Mouse (Mus musculus): ENCODE measurements at regions not wholly inside any gene's neighbourhood (a gene's known extent, or its start where the extent isn't known, plus 50 kb on each side); places are given as distances from the start of the nearest gene placed in this dataset.
A peak's percentile ranks its signal among the peaks of the same experiment; 100 is the strongest.

- intact Hi-C loops (cut with DNase I; ENCODE audit: low total_unique reads) = no loop called here
Measured at GRCm38 (mm10) chr7:117887288-117887687, 228.7 kb downstream of the Rps15a start.

DNA sequence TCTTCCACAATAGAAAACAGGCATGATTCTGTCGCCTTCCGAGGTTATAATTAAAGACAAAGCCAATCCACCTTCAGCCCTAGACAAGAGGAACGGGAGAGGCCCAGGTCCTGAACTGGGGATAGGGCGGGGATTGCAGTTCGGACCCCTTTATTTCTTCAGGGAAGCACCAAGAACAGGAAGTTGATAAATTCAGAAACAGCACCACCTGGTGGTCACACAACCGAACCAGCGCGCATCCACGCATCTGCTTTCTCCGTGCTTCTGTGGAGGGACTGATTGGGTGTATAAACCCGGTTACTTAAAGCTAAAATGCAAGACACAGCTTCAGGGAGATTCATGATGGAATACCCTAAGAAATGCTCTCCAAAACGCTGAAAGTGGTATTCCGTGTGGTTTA is 233.2 kb downstream of the Rps15a start:
- DNase-seq = peak; percentile 61
- intact Hi-C loops (cut with DNase I; ENCODE audit: low total_unique reads) = no loop called here

More at GRCm38 (mm10) chr7:117887288-117887687, 228.7 kb downstream of the Rps15a start:
- DNase-seq = no peak

DNA sequence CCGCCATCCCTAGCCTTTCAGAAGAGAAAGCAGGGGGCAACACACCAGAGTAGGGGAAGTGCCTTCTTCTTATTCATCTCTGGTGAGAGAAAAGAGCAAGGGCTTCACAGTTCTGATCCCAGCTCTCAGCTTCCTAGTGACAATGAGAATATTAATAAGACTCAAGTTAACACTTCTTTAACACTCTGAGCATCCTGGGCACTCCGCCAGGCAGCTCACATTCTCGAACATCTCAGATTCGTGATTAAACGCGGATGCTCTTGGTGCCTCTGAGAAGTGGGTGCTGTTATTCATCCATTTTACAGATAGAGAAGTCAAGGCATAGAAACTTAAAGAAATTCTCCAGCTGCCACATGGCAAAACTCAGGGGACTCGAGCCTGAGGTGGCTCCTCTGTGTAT is 237.1 kb downstream of the Rps15a start:
- no peak for DNase-seq
- intact Hi-C loops (cut with DNase I; ENCODE audit: low total_unique reads) = no loop called here

DNA sequence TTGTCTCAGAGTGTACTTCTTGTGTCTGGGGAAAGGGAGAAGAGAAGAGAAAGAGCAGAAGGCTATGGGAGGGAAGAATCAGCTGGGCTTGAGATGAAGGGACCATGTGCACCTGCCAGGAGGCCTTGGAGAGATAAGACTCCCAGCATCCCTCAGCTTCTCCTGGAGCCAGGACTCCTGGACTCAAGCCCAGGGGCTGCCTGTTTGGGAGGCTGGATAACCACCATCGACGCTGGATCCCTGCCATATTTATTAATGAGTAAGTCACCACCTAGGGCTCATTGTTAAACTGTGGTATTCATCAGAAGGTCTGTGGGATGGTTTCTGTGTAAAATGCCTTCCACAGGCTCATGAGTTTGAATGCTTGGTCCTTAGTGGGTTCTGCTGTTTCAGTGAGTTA is 240.7 kb downstream of the Rps15a start:
- no peak for DNase-seq
- intact Hi-C loops (cut with DNase I; ENCODE audit: low total_unique reads) = no loop called here

GRCm38 (mm10) chr7:117859419-117859818 is 256.6 kb downstream of the Rps15a start:
- no peak for DNase-seq

GRCm38 (mm10) chr7:117855955-117856354 is 260.0 kb downstream of the Rps15a start:
- DNase-seq = no peak
- intact Hi-C loops (cut with DNase I; ENCODE audit: low total_unique reads) = no loop called here

More at GRCm38 (mm10) chr7:117859419-117859818, 256.6 kb downstream of the Rps15a start:
- intact Hi-C loops (cut with DNase I; ENCODE audit: low total_unique reads) = no loop called here

DNA sequence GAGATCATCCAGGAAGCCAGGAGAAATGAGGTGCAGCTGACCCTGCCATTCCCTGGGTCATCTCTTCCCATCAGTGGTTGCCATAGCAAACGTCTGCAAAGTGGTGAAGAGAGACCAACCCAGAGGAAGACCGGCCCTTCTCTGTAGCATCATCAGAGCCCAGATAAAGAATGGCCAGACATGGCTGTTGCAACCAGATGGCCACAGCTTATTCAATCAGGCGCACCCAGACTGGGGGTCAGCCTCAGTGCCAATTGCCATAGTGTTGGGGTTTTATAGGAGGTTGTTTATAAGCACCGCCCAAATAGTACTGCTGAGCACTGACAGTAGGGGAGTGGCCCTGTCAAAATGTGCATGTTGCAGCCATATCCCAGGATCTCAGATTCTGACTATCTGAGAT is 262.3 kb downstream of the Rps15a start:
- no peak for DNase-seq
- intact Hi-C loops (cut with DNase I; ENCODE audit: low total_unique reads) = no loop called here

- DNase-seq = no peak
- intact Hi-C loops (cut with DNase I; ENCODE audit: low total_unique reads) = no loop called here
Measured at GRCm38 (mm10) chr7:117852866-117853265, 263.1 kb downstream of the Rps15a start.

- intact Hi-C loops (cut with DNase I; ENCODE audit: low total_unique reads) = no loop called here
- no peak for DNase-seq
Measured at GRCm38 (mm10) chr7:117850822-117851221, 265.2 kb downstream of the Rps15a start.

- intact Hi-C loops (cut with DNase I; ENCODE audit: low total_unique reads) = no loop called here
Measured at GRCm38 (mm10) chr7:117846041-117846440, 269.9 kb downstream of the Rps15a start.

GRCm38 (mm10) chr7:117842780-117843179 is 273.2 kb downstream of the Rps15a start:
- DNase-seq = no peak
- intact Hi-C loops (cut with DNase I; ENCODE audit: low total_unique reads) = no loop called here

More at GRCm38 (mm10) chr7:117846041-117846440, 269.9 kb downstream of the Rps15a start:
- no peak for DNase-seq

- intact Hi-C loops (cut with DNase I; ENCODE audit: low total_unique reads) = no loop called here
Measured at GRCm38 (mm10) chr7:117795035-117795434, 321.0 kb downstream of the Rps15a start.

DNA sequence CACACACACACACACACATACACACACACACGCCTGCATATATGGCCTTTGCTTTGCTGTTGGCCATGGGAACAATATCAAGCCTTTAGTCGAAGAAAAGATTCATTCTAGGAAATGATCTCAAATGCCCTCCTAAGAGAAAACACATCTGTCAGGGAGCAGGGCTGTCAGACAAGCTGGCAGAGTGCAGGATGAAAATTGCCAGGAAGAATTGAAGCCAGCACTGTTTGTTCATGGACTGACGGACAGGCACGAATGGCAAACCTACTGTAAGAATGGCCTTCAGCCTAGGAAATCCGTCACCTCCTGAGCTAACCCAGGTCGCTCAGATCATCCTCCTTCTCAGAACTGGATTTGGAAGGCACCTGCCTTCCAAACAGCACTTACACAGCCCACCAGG is 322.0 kb downstream of the Rps15a start:
- peak; percentile 11 for DNase-seq
- intact Hi-C loops (cut with DNase I; ENCODE audit: low total_unique reads) = no loop called here

More at GRCm38 (mm10) chr7:117795035-117795434, 321.0 kb downstream of the Rps15a start:
- DNase-seq = no peak

DNA sequence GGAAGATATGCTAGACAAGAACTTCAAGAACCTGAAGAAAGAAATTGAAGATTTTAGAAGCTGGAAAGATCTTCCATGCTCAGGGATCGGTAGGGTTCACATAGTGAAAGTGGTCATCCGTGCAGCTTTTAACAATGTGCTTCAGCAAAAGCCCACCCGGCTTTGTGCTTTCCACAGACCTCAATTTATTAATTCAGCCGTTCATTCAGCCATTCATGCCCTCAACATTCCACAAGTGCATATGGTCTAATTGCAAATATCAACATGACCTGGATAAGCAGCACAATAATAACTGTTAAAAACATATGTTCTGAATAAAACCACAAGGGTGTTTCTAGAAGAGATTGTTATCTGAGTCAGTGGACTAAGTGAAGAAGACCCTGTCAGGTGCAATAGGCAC is 323.5 kb downstream of the Rps15a start:
- DNase-seq = no peak
- intact Hi-C loops (cut with DNase I; ENCODE audit: low total_unique reads) = no loop called here

DNA sequence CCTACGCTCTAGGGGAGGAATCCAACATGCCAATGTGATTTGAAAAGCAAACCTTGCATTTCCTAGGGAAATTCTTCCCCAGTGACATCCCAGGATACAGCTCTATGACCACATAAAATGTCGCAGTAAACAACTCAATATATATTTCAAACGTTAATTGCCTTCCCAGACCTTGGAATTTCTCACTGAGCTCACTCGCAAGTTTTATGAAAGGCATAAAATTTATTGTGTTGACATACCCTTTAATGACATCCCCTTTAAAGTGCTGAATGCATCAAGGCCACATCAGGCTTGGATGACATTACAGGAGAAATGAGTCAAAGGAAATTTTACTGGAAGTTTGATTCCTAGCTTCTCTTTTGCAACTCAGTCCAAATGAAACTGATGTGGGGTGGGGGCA is 337.0 kb downstream of the Rps15a start:
- intact Hi-C loops (cut with DNase I; ENCODE audit: low total_unique reads) = no loop called here

GRCm38 (mm10) chr7:117777921-117778320 is 338.1 kb downstream of the Rps15a start:
- no peak for DNase-seq
- intact Hi-C loops (cut with DNase I; ENCODE audit: low total_unique reads) = no loop called here

More for the DNA sequence above, 337.0 kb downstream of the Rps15a start:
- no peak for DNase-seq

GRCm38 (mm10) chr7:117771836-117772235 is 344.2 kb downstream of the Rps15a start:
- intact Hi-C loops (cut with DNase I; ENCODE audit: low total_unique reads) = no loop called here
- no peak for DNase-seq

DNA sequence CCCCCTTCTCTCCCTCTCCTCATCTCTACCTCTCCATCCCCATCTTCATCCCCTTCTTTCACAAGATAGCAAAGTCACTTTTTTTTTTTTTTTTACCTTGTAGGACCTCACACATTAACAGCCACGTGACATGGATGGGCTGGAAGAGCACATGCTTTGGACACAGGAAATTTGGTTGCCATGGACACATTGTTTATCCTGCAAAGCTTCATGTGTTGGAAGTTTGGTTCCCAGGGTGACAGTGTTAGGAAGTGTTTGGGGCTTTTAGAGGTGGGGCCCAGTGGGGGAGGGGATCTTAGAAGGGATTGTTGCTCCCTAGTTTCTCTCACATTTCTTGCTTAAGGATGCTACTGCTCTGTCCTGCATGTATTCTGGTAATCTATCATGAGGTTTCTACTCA is 356.5 kb downstream of the Rps15a start:
- intact Hi-C loops (cut with DNase I; ENCODE audit: low total_unique reads) = no loop called here
- DNase-seq = no peak

GRCm38 (mm10) chr7:117757033-117757432 is 359.0 kb downstream of the Rps15a start:
- intact Hi-C loops (cut with DNase I; ENCODE audit: low total_unique reads) = no loop called here
- no peak for DNase-seq

- no peak for DNase-seq
- intact Hi-C loops (cut with DNase I; ENCODE audit: low total_unique reads) = no loop called here
Measured at GRCm38 (mm10) chr7:117755830-117756229, 360.2 kb downstream of the Rps15a start.

DNA sequence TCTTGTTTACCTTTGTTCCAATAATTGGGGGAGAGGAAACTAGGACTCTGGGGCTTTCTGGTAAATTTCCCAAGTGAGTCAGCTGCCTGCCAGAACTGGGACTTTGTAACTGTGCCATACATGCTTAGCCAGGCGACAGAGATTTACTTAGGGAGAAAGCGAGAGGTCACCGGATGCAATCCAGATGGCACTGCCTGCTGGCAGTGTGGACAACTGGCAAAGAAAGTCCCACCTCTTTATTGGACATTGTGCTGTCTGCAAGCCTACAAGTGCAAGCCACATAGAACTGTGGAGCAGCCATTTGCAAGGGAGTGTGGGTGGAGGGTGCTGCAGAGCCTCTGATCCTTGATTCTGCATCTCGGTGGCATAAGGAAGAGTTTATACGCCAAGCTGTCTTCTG is 362.7 kb downstream of the Rps15a start:
- intact Hi-C loops (cut with DNase I; ENCODE audit: low total_unique reads) = no loop called here
- DNase-seq = no peak

Data from gastrocnemius, postnatal 14 days (tissue).